Mouse (Mus musculus) kidney, embryonic 14.5 days (tissue): Measurements from ENCODE around the gene Pacs2. TPM values are rescaled to one million over a fixed set of nuclear protein-coding genes. Genes with fewer than 3 reads are reported as not detected.
A peak's percentile ranks its signal among the peaks of the same experiment; 100 is the strongest.

ENCODE experiments used
- ATAC-seq: fragments of 200-750 bp; cut with Nextera tagmentation; 2 replicates; pipeline ENCODE4 v1.8.0; 2017; ENCODE audit warnings: moderate number of reproducible peaks, mild to moderate bottlenecking, moderate TSS enrichment, moderate library complexity; ENCODE audit not compliant: low FRiP score, low TSS enrichment
- H3K27ac ChIP-seq: fragments of 300-500 bp; sonication (generic); 2 replicates; pipeline ENCODE4 v1.5.1; 2014; ENCODE audit warnings: low read depth, mild to moderate bottlenecking, low read length, moderate library complexity, mixed read lengths
- H3K27me3 ChIP-seq: fragments of 300-500 bp; sonication (generic); 2 replicates; pipeline ENCODE4 v1.6.1; 2014; ENCODE audit warnings: mild to moderate bottlenecking, low read length; ENCODE audit not compliant: control insufficient read depth, insufficient read depth
- H3K36me3 ChIP-seq: fragments of 300-500 bp; sonication (generic); 2 replicates; pipeline ENCODE4 v1.6.1; 2014; ENCODE audit warnings: low read length, mixed read lengths; ENCODE audit not compliant: control insufficient read depth, insufficient read depth
- H3K4me1 ChIP-seq: fragments of 300-500 bp; sonication (generic); 2 replicates; pipeline ENCODE4 v1.6.1; 2014; ENCODE audit warnings: low read length, mixed read lengths; ENCODE audit not compliant: control insufficient read depth, insufficient read depth
- H3K4me2 ChIP-seq: fragments of 300-500 bp; sonication (generic); replicated peaks from 2 replicates; pipeline ENCODE4 v1.6.1; 2014; ENCODE audit warnings: low read depth, mild to moderate bottlenecking, low read length
- H3K4me3 ChIP-seq: fragments of 300-500 bp; sonication (generic); 2 replicates; pipeline ENCODE4 v1.5.1; 2014; ENCODE audit warnings: mild to moderate bottlenecking, low read length
- H3K9ac ChIP-seq: fragments of 300-500 bp; sonication (generic); 2 replicates; pipeline ENCODE4 v1.6.1; 2014; ENCODE audit warnings: low read depth, mild to moderate bottlenecking, low read length, moderate library complexity
- H3K9me3 ChIP-seq: fragments of 300-500 bp; sonication (generic); 2 replicates; pipeline ENCODE4 v1.6.1; 2016; ENCODE audit warnings: low read length; ENCODE audit not compliant: control insufficient read depth
- WGBS: fragments of 180-500 bp; shearing (Covaris S2); extraction: QIAGEN DNeasy Blood & Tissue Kit; methylation state at CpG from one replicate; pipeline ENCODE4 v1.1.7; 2014; 5-methylcytosine and 5-hydroxymethylcytosine counted together
- polyA plus RNA-seq: library from polyadenylated mRNA; unstranded; fragments of >200 nt; fragmentation: Nextera tagmentation; extraction: Ambion mirVana; gene quantifications from 2 replicates; pipeline ENCODE4 v1.2.1, GENCODE M21; 2014

Gene Pacs2
- polyA plus RNA-seq, 1 experiment from 2014 or later, result 14.6 TPM

GRCm38 (mm10) chr12:113030046-113030445, 15.7 kb downstream of the Pacs2 start:
- no peak overlapping the region for H3K27ac ChIP-seq
- H3K9me3 ChIP-seq, result no peaks in the 10 kb centered on the region
- no peak overlapping the region for H3K4me3 ChIP-seq
- ATAC-seq, result peak; percentile 10; the same call in 1 of the 2 replicates
- no peak overlapping the region for H3K9ac ChIP-seq
- H3K4me2 ChIP-seq, result no peak overlapping the region
- 32% methylated on average over 4 of the region's 4 CpGs for WGBS
- peaks cover 21% of the 10 kb centered on the region; the same call in 1 of the 2 replicates for H3K4me1 ChIP-seq
- no peaks in the 10 kb centered on the region for H3K36me3 ChIP-seq
- no peaks in the 10 kb centered on the region for H3K27me3 ChIP-seq

- Histone ChIP-seq H3K9me3 (no peaks in the 10 kb centered on the region), H3K27me3 (no peaks in the 10 kb centered on the region), H3K27ac (no peak overlapping the region), H3K4me3 (no peak overlapping the region), H3K36me3 (no peaks in the 10 kb centered on the region), H3K4me1 (peaks cover 21% of the 10 kb centered on the region; the same call in 1 of the 2 replicates), H3K4me2 (no peak overlapping the region), H3K9ac (no peak overlapping the region)
- WGBS, result 85% methylated on average over 9 of the region's 9 CpGs
- no peak for ATAC-seq
Observed at GRCm38 (mm10) chr12:113030993-113031392, 16.7 kb downstream of the Pacs2 start.

GRCm38 (mm10) chr12:113031441-113031840, 17.1 kb downstream of the Pacs2 start:
- Histone ChIP-seq H3K4me2 (no peak overlapping the region), H3K9me3 (no peaks in the 10 kb centered on the region), H3K9ac (no peak overlapping the region), H3K27ac (no peak overlapping the region), H3K4me3 (no peak overlapping the region), H3K36me3 (no peaks in the 10 kb centered on the region), H3K27me3 (no peaks in the 10 kb centered on the region), H3K4me1 (peaks cover 21% of the 10 kb centered on the region; the same call in 1 of the 2 replicates)
- WGBS, result 90% methylated on average over 6 of the region's 6 CpGs
- ATAC-seq, result no peak

DNA sequence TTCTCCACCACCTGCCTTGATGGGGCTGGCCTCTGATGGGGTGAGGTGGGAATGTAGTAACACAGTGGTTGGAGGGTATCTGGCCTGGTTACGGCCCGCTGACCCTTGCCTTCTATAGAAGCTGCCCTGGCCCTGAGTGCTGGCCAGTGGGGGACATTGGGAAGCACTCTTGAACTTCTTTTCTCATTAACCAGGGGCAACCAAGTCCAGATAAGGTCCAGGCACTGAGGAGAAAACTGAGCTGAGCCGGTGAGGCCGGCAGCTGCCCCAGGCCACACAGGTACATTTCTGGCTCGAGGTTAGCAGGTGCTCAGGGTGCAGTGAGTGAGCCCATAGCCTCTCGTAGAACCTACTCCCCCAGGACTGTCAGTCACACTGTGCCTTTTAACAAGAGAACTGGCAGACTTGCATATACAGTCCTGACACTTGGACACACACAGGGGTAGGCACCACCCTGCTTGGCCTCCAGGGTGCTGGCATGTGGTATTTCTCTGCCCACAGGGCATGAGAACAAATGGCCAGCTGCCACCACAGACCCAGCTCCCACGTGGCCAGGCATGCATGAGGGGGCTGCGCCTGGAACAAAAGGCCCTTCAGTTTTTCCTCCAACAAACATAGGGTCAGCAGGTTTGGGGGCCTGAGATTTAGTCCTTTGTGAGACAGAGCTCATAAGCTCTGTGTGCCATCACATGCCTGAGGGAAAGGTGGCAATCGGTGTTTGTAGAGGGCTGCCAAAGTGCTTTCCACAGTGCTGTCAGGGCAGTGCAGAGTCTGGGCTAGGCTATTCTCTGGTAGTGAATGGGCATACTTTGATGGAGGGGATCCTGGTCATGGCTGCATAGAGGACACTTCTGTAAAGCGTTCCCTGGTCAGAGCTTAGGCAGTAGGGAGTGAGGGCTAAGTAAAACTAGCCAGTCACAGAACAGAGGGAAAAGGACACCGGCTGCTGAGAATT, 18.3 kb downstream of the Pacs2 start:
- peaks cover 19% of the 10 kb centered on the region; the same call in 1 of the 2 replicates for H3K4me1 ChIP-seq
- H3K9me3 ChIP-seq, result no peaks in the 10 kb centered on the region
- H3K9ac ChIP-seq, result no peak overlapping the region; the same call in 1 of the 2 replicates
- H3K4me3 ChIP-seq, result no peak overlapping the region
- peak; percentile 53 for ATAC-seq
- no peak overlapping the region for H3K4me2 ChIP-seq
- no peaks in the 10 kb centered on the region for H3K36me3 ChIP-seq
- 64% methylated on average over 11 of the region's 11 CpGs for WGBS
- H3K27me3 ChIP-seq, result no peaks in the 10 kb centered on the region
- H3K27ac ChIP-seq, result peak overlapping the region; percentile 30; the same call in 1 of the 2 replicates

- Histone ChIP-seq H3K4me1 (peaks cover 18% of the 10 kb centered on the region; the same call in 1 of the 2 replicates), H3K9me3 (no peaks in the 10 kb centered on the region), H3K27me3 (no peaks in the 10 kb centered on the region), H3K9ac (no peak overlapping the region), H3K4me2 (no peak overlapping the region), H3K27ac (no peak overlapping the region), H3K36me3 (no peaks in the 10 kb centered on the region), H3K4me3 (no peak overlapping the region)
- no peak for ATAC-seq
- 91% methylated on average over 2 of the region's 2 CpGs for WGBS
Observed at GRCm38 (mm10) chr12:113035093-113035492, 20.8 kb downstream of the Pacs2 start.

DNA sequence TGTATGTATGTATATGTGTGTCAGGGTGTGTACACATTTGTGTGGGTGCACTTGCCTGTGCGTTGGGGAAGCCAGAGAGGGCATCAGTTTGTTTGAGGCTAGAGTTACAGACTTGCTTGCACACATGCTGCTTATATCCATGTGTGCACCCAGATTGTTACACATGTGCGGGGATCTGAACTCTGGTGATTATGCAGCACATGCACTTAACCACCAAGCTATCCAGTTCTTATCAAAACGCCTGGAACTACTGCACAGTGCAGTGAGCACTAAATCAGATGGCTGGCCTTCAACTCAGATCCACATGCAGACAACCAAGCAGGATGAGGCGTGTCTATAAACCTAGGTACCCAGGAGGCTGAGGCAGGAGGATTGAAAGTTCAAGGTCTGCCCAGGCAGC, 22.7 kb downstream of the Pacs2 start:
- Histone ChIP-seq H3K27me3 (no peaks in the 10 kb centered on the region), H3K4me2 (no peak overlapping the region), H3K27ac (no peak overlapping the region), H3K4me1 (peaks cover 14% of the 10 kb centered on the region; the same call in 1 of the 2 replicates), H3K9me3 (no peaks in the 10 kb centered on the region), H3K36me3 (no peaks in the 10 kb centered on the region), H3K9ac (no peak overlapping the region), H3K4me3 (no peak overlapping the region)
- 80% methylated on average over 4 of the region's 4 CpGs for WGBS
- ATAC-seq, result no peak

DNA sequence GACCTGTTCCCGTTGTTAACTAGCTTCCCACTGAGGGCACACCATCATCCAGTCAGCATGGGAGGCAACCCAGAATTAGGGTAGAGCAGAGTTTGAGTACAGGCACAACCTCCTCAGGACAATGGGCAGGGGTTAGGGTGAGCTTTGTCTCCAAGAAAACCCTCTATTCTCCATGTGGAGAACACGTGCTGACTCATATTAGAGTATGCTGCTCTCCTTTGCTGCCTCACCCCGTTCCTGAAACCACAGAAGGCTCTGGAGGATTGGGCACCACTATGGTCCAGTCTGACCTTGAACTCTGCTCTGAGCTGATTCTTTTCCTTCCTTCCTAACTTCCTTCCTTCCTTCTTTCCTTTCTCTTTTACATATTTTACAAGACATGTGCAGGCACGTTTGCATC, 24.1 kb downstream of the Pacs2 start:
- WGBS, result 84% methylated on average over 4 of the region's 4 CpGs
- Histone ChIP-seq H3K4me1 (0 out of 2 replicates have a peak, but pooled peaks cover 2% of the 10 kb centered on the region), H3K4me2 (no peak overlapping the region), H3K4me3 (no peak overlapping the region), H3K9me3 (no peaks in the 10 kb centered on the region), H3K9ac (no peak overlapping the region), H3K36me3 (no peaks in the 10 kb centered on the region), H3K27me3 (no peaks in the 10 kb centered on the region), H3K27ac (no peak overlapping the region)
- ATAC-seq, result no peak

DNA sequence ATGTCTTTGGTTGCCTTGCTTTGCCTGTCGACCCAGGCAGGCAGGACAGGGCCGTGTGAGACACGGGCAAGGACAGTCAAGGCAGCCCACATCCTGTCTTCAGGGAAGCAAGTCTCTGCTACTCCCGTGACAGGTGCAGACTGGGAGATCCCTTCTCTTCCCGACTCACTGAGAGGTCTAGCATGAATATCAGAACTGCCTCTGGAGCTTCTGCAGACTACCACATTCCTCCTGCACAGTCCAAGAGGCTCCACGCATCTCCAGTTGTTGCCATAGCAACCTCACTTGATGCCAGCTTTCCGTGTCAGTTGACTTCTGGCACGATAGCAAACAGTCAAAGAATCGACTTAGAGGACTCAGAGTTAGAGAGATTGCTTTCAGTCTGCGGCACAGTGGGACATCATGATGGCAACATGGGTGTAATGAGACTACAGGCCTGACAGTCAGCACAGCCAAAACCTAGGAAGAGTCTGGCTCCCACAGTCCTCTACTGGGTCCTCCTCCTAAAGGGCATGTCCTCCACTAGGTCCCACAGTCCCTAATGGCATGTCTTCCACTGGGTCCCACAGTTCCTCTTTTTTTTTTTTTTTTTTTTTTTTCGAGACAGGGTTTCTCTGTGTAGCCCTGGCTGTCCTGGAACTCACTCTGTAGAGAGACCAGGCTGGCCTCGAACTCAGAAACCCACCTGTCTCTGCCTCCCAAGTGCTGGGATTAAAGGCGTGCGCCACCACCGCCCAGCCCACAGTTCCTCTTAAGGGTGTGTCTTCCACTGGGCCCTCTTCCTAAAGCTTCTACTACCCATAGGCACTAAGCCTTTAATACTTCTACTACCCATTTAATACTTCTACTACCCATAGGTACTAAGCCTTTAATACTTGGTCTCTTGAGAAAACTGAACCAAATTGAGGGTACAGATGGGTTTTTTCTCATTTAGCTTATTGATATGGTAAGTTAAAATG, 27.5 kb downstream of the Pacs2 start:
- Histone ChIP-seq H3K4me2 (no peak overlapping the region), H3K4me3 (no peak overlapping the region), H3K9me3 (no peaks in the 10 kb centered on the region), H3K9ac (no peak overlapping the region), H3K27ac (no peak overlapping the region), H3K27me3 (no peaks in the 10 kb centered on the region), H3K36me3 (peaks cover 3% of the 10 kb centered on the region; the same call in 1 of the 2 replicates), H3K4me1 (no peaks in the 10 kb centered on the region)
- WGBS, result 77% methylated on average over 14 of the region's 15 CpGs
- ATAC-seq, result 0 out of 2 replicates have a peak, but pooled peaks have one; percentile 25
